In genomic region chr2:138484871-138485270, GRCm38 (mm10) we compare ENCODE assay signal across 11 mouse cellular contexts.
"Had no signal": no experiment of that assay in that cellular context is flagged by ENCODE, and none has a peak within 500 bp of the region (broad histone marks: within the 10 kb centered on the region; RNA-seq: fewer than 3 reads in every experiment).

No protein-coding gene starts in this region.

- DNase-seq: retina, postnatal 1 day; right cerebral cortex, postnatal 14 days; right cerebral cortex, postnatal 25 days; right cerebral cortex, postnatal 4 days; spleen, adult 18-20 months; thymus, adult 18-20 months; thymus, adult 2 months; thymus, postnatal 14 days; thymus, postnatal 25 days; thymus, postnatal 36 days; thymus, postnatal 4 days had no signal
